Mouse (Mus musculus) forebrain, postnatal 0 days (tissue): ENCODE results near the gene Hdac4. TPM values are rescaled to one million over a fixed set of nuclear protein-coding genes. Genes with fewer than 3 reads are reported as not detected.

ENCODE experiments used
- ATAC-seq: fragments of 200-750 bp; cut with Nextera tagmentation; 2 replicates; pipeline ENCODE4 v1.8.0; 2017; ENCODE audit warnings: mild to moderate bottlenecking, moderate library complexity
- DNase-seq: peaks from one replicate; pipeline ENCODE4 v3.0.0-alpha.2; 2015
- H3K27ac ChIP-seq: fragments of 300-500 bp; sonication (generic); 2 replicates; pipeline ENCODE4 v1.5.1; 2014; ENCODE audit warnings: low read depth, mild to moderate bottlenecking, antibody characterized with exemption, low read length, moderate library complexity, mixed read lengths
- H3K27me3 ChIP-seq: fragments of 300-500 bp; sonication (generic); 2 replicates; pipeline ENCODE4 v1.6.1; 2014; ENCODE audit warnings: mild to moderate bottlenecking, low read length, mixed read lengths; ENCODE audit not compliant: insufficient read depth
- H3K36me3 ChIP-seq: fragments of 300-500 bp; sonication (generic); 2 replicates; pipeline ENCODE4 v1.6.1; 2014; ENCODE audit warnings: mild to moderate bottlenecking, moderate library complexity; ENCODE audit not compliant: insufficient read depth
- H3K4me1 ChIP-seq: fragments of 300-500 bp; sonication (generic); 2 replicates; pipeline ENCODE4 v1.6.1; 2014; ENCODE audit warnings: antibody characterized with exemption; ENCODE audit not compliant: insufficient read depth
- H3K4me2 ChIP-seq: fragments of 300-500 bp; sonication (generic); 2 replicates; pipeline ENCODE4 v1.6.1; 2014; ENCODE audit warnings: low read depth, mild to moderate bottlenecking, moderate library complexity
- H3K4me3 ChIP-seq: fragments of 300-500 bp; sonication (generic); 2 replicates; pipeline ENCODE4 v1.5.1; 2014; ENCODE audit warnings: low read depth, low read length, mixed read lengths
- H3K9ac ChIP-seq: fragments of 300-500 bp; sonication (generic); 2 replicates; pipeline ENCODE4 v1.6.1; 2014; ENCODE audit warnings: mild to moderate bottlenecking
- H3K9me3 ChIP-seq: fragments of 300-500 bp; sonication (generic); 2 replicates; pipeline ENCODE4 v1.6.1; 2016; ENCODE audit warnings: low read length
- CTCF ChIP-seq: sonication (generic); IDR thresholded peaks from 2 replicates; pipeline ENCODE4 v1.5.1; 2016; ENCODE audit warnings: antibody characterized with exemption, control low read depth, low read depth
- WGBS: fragments of 180-500 bp; shearing (Covaris S2); extraction: QIAGEN DNeasy Blood & Tissue Kit; methylation state at CpG from one replicate; pipeline ENCODE4 v1.1.7; 2014; 5-methylcytosine and 5-hydroxymethylcytosine counted together
- polyA plus RNA-seq: library from polyadenylated mRNA; unstranded; fragments of >200 nt; fragmentation: Nextera tagmentation; extraction: Ambion mirVana; gene quantifications from 2 replicates; pipeline ENCODE4 v1.2.1, GENCODE M21; 2015
- total RNA-seq: library from RNA; depleted of rRNA; stranded (reverse); fragments of >200 nt; gene quantifications from 2 replicates; pipeline ENCODE4 v1.2.3, GENCODE M21; 2014

The Hdac4 gene
- total and polyA plus RNA-seq, 2 experiments from 2014 or later: 21.3 to 57.0 TPM

DNA sequence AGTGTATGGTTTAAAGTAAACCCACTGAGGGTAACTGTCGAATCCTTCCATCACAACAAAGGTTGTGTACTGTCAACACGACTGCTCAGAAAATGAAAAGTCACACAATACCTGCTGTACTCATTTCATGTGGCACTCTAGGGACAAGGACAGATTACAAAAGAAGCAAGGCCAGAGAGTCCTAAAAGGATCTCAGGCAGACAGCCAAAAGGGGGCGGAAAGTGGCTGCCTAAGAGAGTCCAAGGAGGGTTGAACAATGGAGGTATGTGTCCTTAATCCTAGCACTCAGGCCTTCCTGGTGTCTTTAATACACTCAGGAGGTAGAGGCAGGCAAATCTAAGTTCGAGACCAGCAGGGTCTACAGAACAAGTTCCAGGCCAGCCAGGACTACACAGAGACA lies 103.2 kb downstream of the Hdac4 start:
- Histone ChIP-seq H3K4me3 (no peak overlapping the region), H3K4me2 (no peak overlapping the region), H3K9ac (no peak overlapping the region), H3K27ac (no peak overlapping the region), H3K4me1 (no peaks in the 10 kb centered on the region), H3K9me3 (no peaks in the 10 kb centered on the region), H3K27me3 (no peaks in the 10 kb centered on the region), H3K36me3 (no peaks in the 10 kb centered on the region)
- ATAC-seq (no peak), DNase-seq (no peak)
- no peak for TF ChIP-seq CTCF
- 84% methylated on average over 4 of the region's 4 CpGs for WGBS

DNA sequence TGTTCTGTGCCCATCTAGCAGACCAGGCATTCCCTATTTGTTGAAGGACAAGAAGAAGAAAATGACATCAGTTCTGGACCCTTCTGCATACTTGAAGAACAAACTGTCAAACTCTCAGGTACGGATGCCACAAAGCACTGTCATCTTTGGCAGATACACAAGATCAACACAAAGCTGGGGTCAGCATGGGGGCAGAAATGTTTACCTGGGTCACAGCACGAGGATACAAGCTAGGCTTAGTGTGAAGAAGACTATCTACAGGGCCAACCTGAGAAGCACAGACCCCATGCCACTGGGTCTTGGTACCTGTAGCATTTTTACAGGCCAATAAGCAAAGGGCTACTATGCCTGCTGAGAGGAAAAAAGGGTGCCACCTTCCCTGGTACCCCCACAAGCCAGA lies 107.7 kb downstream of the Hdac4 start:
- WGBS: 83% methylated on average over 2 of the region's 2 CpGs
- Histone ChIP-seq H3K4me2 (no peak overlapping the region), H3K4me1 (no peaks in the 10 kb centered on the region; the same call in 1 of the 2 replicates), H3K27me3 (no peaks in the 10 kb centered on the region), H3K4me3 (no peak overlapping the region), H3K36me3 (no peaks in the 10 kb centered on the region), H3K9me3 (no peaks in the 10 kb centered on the region), H3K27ac (no peak overlapping the region), H3K9ac (no peak overlapping the region)
- DNase-seq (no peak), ATAC-seq (no peak)
- TF ChIP-seq CTCF: no peak

DNA sequence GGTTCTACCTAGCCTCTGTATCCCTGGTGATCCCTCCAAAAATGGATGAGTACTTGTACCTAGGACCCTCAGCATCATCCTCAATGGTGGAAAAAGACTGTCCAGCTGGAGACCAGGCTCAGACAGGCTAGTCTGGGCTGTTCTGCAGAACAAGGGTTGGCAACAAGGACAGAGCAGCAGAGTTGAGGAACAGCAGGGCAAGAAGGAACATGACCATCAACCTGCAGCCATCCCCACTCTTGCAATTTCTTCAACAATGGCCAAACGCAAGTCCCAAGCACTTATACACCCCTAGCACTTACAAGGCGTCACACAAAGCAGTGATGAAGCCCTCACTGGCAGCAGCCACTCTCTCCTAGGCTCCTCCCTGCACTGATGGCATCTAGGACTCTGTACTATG lies 108.2 kb downstream of the Hdac4 start:
- Histone ChIP-seq H3K27ac (no peak overlapping the region), H3K27me3 (no peaks in the 10 kb centered on the region), H3K4me2 (no peak overlapping the region), H3K9me3 (no peaks in the 10 kb centered on the region), H3K4me1 (no peaks in the 10 kb centered on the region; the same call in 1 of the 2 replicates), H3K4me3 (no peak overlapping the region), H3K36me3 (no peaks in the 10 kb centered on the region), H3K9ac (no peak overlapping the region)
- DNase-seq (no peak), ATAC-seq (no peak)
- TF ChIP-seq CTCF: no peak
- 90% methylated on average over 2 of the region's 2 CpGs for WGBS

DNA sequence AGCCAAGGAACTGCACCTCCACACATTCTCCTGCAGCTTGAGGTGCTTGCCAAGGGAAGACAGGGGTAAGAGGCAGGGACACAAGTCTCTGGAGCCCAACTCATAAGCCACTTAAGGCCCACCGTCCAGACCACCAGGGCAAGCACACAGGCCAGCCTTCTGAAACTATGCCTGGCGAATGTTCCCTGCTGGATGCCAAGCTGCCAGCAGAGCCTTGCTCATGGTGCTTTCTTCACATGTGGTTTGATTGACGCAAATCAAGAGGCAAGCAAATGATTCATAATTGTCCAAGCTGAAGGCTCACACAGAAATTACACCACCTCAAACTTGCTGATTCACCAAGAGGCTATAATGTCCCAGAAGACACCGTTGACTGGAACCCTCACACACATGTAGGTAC lies 108.7 kb downstream of the Hdac4 start:
- no peak overlapping the region for H3K27ac ChIP-seq
- no peak overlapping the region for H3K4me2 ChIP-seq
- H3K9ac ChIP-seq: no peak overlapping the region
- H3K27me3 ChIP-seq: no peaks in the 10 kb centered on the region
- 75% methylated on average over 4 of the region's 4 CpGs for WGBS
- DNase-seq (no peak), ATAC-seq (no peak)
- H3K4me3 ChIP-seq: no peak overlapping the region
- H3K9me3 ChIP-seq: no peaks in the 10 kb centered on the region
- TF ChIP-seq CTCF: no peak
- H3K4me1 ChIP-seq: no peaks in the 10 kb centered on the region; the same call in 1 of the 2 replicates
- H3K36me3 ChIP-seq: no peaks in the 10 kb centered on the region

DNA sequence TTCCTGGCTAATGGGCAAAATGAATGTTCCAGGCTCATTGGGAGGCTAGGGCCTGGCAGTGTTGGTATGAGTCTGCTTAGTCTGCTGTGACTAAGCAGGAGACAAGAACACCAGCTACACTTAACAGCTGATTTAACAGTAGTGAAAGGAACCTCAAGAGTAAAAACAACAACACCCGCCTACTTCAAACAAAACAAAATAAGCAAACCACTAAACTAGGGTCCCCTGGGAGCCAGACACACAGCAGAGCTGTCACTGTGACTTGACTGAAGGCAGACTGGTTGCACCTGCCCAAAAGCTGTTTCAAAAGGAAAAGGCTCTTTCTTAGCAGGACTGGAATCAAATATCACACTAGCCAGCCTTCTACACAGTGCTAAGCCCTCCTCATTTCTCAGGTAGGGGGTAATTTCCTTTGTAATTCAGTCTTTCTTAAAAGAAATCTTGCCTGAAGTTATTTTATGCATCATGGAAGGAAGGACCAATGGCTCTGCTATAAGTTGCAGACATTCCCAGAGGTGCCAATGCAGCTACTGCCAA lies 109.2 kb downstream of the Hdac4 start:
- Histone ChIP-seq H3K9me3 (no peaks in the 10 kb centered on the region), H3K27me3 (no peaks in the 10 kb centered on the region), H3K4me1 (no peaks in the 10 kb centered on the region; the same call in 1 of the 2 replicates), H3K9ac (no peak overlapping the region), H3K4me3 (no peak overlapping the region), H3K36me3 (no peaks in the 10 kb centered on the region), H3K27ac (no peak overlapping the region), H3K4me2 (no peak overlapping the region)
- ATAC-seq (no peak), DNase-seq (no peak)
- no peak for TF ChIP-seq CTCF
- WGBS: 42% methylated on average over 1 of the region's 1 CpGs

DNA sequence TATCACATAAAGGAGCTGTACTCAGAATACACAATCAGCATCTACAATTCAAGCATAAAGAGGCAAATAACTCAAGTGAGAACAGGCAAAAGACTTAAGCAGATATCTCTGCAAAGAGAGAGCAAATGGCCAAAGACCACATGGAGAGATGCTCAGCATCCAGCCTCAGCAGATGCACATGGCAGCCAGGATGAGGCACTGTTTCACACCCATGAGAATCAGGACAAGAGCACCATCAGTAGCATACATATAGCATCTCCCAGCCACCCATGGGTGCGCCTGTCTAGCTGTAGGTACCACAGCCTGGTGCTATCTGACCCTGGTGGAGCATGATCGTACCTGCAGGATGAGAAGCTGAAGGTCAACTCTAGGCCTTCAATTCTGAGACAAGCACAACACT lies 110.8 kb downstream of the Hdac4 start:
- Histone ChIP-seq H3K4me1 (no peaks in the 10 kb centered on the region; the same call in 1 of the 2 replicates), H3K36me3 (no peaks in the 10 kb centered on the region), H3K4me2 (no peak overlapping the region), H3K27me3 (no peaks in the 10 kb centered on the region), H3K27ac (no peak overlapping the region), H3K9me3 (no peaks in the 10 kb centered on the region), H3K9ac (no peak overlapping the region), H3K4me3 (no peak overlapping the region)
- ATAC-seq: no peak
- WGBS: 95% methylated on average over 2 of the region's 2 CpGs
- TF ChIP-seq CTCF: peak; percentile 21; the same call in 1 of the 2 replicates
- no peak for DNase-seq

- 50% methylated on average over 3 of the region's 3 CpGs for WGBS
- Histone ChIP-seq H3K27me3 (no peaks in the 10 kb centered on the region), H3K36me3 (no peaks in the 10 kb centered on the region), H3K9ac (no peak overlapping the region), H3K27ac (no peak overlapping the region), H3K4me2 (no peak overlapping the region), H3K4me1 (no peaks in the 10 kb centered on the region; the same call in 1 of the 2 replicates), H3K9me3 (no peaks in the 10 kb centered on the region), H3K4me3 (no peak overlapping the region)
- no peak for TF ChIP-seq CTCF
- no peak for ATAC-seq
- DNase-seq: no peak
These were observed 111.5 kb downstream of the Hdac4 start for GRCm38 (mm10) chr1:92084004-92084403.
